Mouse (Mus musculus) hindbrain, embryonic 10.5 days (tissue): Measurements from ENCODE around the gene Erbin. TPM values are rescaled to one million over a fixed set of nuclear protein-coding genes. Genes with fewer than 3 reads are reported as not detected.

Experiments used
- DNase-seq: peaks from one replicate; pipeline ENCODE4 v3.0.0-alpha.2; 2017; ENCODE audit warnings: low spot score
- H3K27ac ChIP-seq: fragments of 300-500 bp; sonication (generic); 2 replicates; pipeline ENCODE4 v1.5.1; 2016; ENCODE audit warnings: mild to moderate bottlenecking, moderate library complexity
- H3K27me3 ChIP-seq: fragments of 300-500 bp; sonication (generic); 2 replicates; pipeline ENCODE4 v1.6.1; 2016; ENCODE audit warnings: mild to moderate bottlenecking; ENCODE audit not compliant: poor library complexity, insufficient read depth, severe bottlenecking
- H3K36me3 ChIP-seq: fragments of 300-500 bp; sonication (generic); 2 replicates; pipeline ENCODE4 v1.6.1; 2016; ENCODE audit warnings: mild to moderate bottlenecking, moderate library complexity
- H3K4me1 ChIP-seq: fragments of 300-500 bp; sonication (generic); replicated peaks from 2 replicates; pipeline ENCODE4 v1.6.1; 2016; ENCODE audit warnings: mild to moderate bottlenecking
- H3K4me3 ChIP-seq: fragments of 300-500 bp; sonication (generic); 2 replicates; pipeline ENCODE4 v1.5.1; 2016; ENCODE audit warnings: mild to moderate bottlenecking, moderate library complexity
- H3K9me3 ChIP-seq: fragments of 300-500 bp; sonication (generic); 2 replicates; pipeline ENCODE4 v1.6.1; 2016; ENCODE audit warnings: mild to moderate bottlenecking, moderate library complexity
- WGBS: fragments of 180-500 bp; shearing (Covaris S2); methylation state at CpG from one replicate; pipeline ENCODE4 v1.1.7; 2016; 5-methylcytosine and 5-hydroxymethylcytosine counted together
- polyA plus RNA-seq: library from polyadenylated mRNA; unstranded; fragments of >200 nt; fragmentation: Nextera tagmentation; extraction: Ambion mirVana; gene quantifications from 2 replicates; pipeline ENCODE4 v1.2.1, GENCODE M21; 2016

The Erbin gene
- polyA plus RNA-seq, 1 experiment from 2014 or later, result 10.3 TPM

- no peak overlapping the region for H3K4me3 ChIP-seq
- H3K36me3 ChIP-seq, result peaks cover 96% of the 10 kb centered on the region
- no peaks in the 10 kb centered on the region for H3K4me1 ChIP-seq
- H3K27ac ChIP-seq, result no peak overlapping the region
- no peak for DNase-seq
- H3K27me3 ChIP-seq, result no peaks in the 10 kb centered on the region
- 94% methylated on average over 5 of the region's 5 CpGs for WGBS
- no peaks in the 10 kb centered on the region for H3K9me3 ChIP-seq
Measured at GRCm38 (mm10) chr13:103841287-103842201, 78.8 kb downstream of the Erbin start.

GRCm38 (mm10) chr13:103838619-103839018 lies 81.7 kb downstream of the Erbin start:
- no peaks in the 10 kb centered on the region for H3K27me3 ChIP-seq
- H3K4me3 ChIP-seq, result no peak overlapping the region
- H3K9me3 ChIP-seq, result no peaks in the 10 kb centered on the region
- H3K36me3 ChIP-seq, result peaks cover 89% of the 10 kb centered on the region
- 82% methylated on average over 2 of the region's 2 CpGs for WGBS
- DNase-seq, result no peak
- no peak overlapping the region for H3K27ac ChIP-seq
- H3K4me1 ChIP-seq, result no peaks in the 10 kb centered on the region

GRCm38 (mm10) chr13:103829623-103830135 lies 90.6 kb downstream of the Erbin start:
- H3K27me3 ChIP-seq, result no peaks in the 10 kb centered on the region
- H3K4me1 ChIP-seq, result no peaks in the 10 kb centered on the region
- H3K4me3 ChIP-seq, result no peak overlapping the region
- whole genome bisulfite sequencing, result 92% methylated on average over 2 of the region's 2 CpGs
- DNase-seq, result no peak
- H3K9me3 ChIP-seq, result no peaks in the 10 kb centered on the region
- H3K27ac ChIP-seq, result no peak overlapping the region
- peaks cover 62% of the 10 kb centered on the region for H3K36me3 ChIP-seq

GRCm38 (mm10) chr13:103822270-103822669 lies 98.0 kb downstream of the Erbin start:
- WGBS, result 97% methylated on average over 1 of the region's 1 CpGs
- no peak overlapping the region for H3K4me3 ChIP-seq
- no peak overlapping the region for H3K27ac ChIP-seq
- H3K36me3 ChIP-seq, result peaks cover 65% of the 10 kb centered on the region
- H3K4me1 ChIP-seq, result no peaks in the 10 kb centered on the region
- H3K9me3 ChIP-seq, result no peaks in the 10 kb centered on the region
- DNase-seq, result no peak
- H3K27me3 ChIP-seq, result no peaks in the 10 kb centered on the region

GRCm38 (mm10) chr13:103819377-103819776 lies 100.9 kb downstream of the Erbin start:
- Histone ChIP-seq H3K27ac (no peak overlapping the region), H3K9me3 (no peaks in the 10 kb centered on the region), H3K4me3 (no peak overlapping the region), H3K27me3 (no peaks in the 10 kb centered on the region), H3K4me1 (no peaks in the 10 kb centered on the region), H3K36me3 (peaks cover 66% of the 10 kb centered on the region)
- WGBS, result 80% methylated on average over 5 of the region's 5 CpGs
- no peak for DNase-seq

GRCm38 (mm10) chr13:103817935-103818334 lies 102.4 kb downstream of the Erbin start:
- H3K27ac ChIP-seq, result no peak overlapping the region
- H3K27me3 ChIP-seq, result no peaks in the 10 kb centered on the region
- no peak overlapping the region for H3K4me3 ChIP-seq
- DNase-seq, result no peak
- peaks cover 64% of the 10 kb centered on the region for H3K36me3 ChIP-seq
- WGBS, result 94% methylated on average over 3 of the region's 3 CpGs
- no peaks in the 10 kb centered on the region for H3K9me3 ChIP-seq
- no peaks in the 10 kb centered on the region for H3K4me1 ChIP-seq

GRCm38 (mm10) chr13:103807464-103807863 lies 112.8 kb downstream of the Erbin start:
- Histone ChIP-seq H3K27me3 (no peaks in the 10 kb centered on the region), H3K4me3 (no peak overlapping the region), H3K4me1 (peaks cover 9% of the 10 kb centered on the region), H3K27ac (no peak overlapping the region), H3K9me3 (no peaks in the 10 kb centered on the region), H3K36me3 (no peaks in the 10 kb centered on the region; the same call in 1 of the 2 replicates)
- no peak for DNase-seq
- 88% methylated on average over 5 of the region's 5 CpGs for WGBS

GRCm38 (mm10) chr13:103806210-103806851 lies 114.0 kb downstream of the Erbin start:
- 40% methylated on average over 6 of the region's 6 CpGs for whole genome bisulfite sequencing
- no peak overlapping the region; the same call in 1 of the 2 replicates for H3K27ac ChIP-seq
- DNase-seq, result no peak
- H3K4me1 ChIP-seq, result peaks cover 9% of the 10 kb centered on the region
- no peak overlapping the region for H3K4me3 ChIP-seq
- no peaks in the 10 kb centered on the region for H3K36me3 ChIP-seq
- no peaks in the 10 kb centered on the region for H3K27me3 ChIP-seq
- H3K9me3 ChIP-seq, result no peaks in the 10 kb centered on the region

GRCm38 (mm10) chr13:103803721-103804120 lies 116.6 kb downstream of the Erbin start:
- Histone ChIP-seq H3K4me3 (no peak overlapping the region), H3K4me1 (peaks cover 9% of the 10 kb centered on the region), H3K36me3 (no peaks in the 10 kb centered on the region), H3K27ac (no peak overlapping the region), H3K27me3 (no peaks in the 10 kb centered on the region), H3K9me3 (no peaks in the 10 kb centered on the region)
- 77% methylated on average over 5 of the region's 5 CpGs for WGBS
- DNase-seq, result no peak

GRCm38 (mm10) chr13:103801021-103801420 lies 119.3 kb downstream of the Erbin start:
- Histone ChIP-seq H3K4me3 (no peak overlapping the region), H3K4me1 (peaks cover under 1% of the 10 kb centered on the region; the same call in 1 of the 2 replicates), H3K9me3 (no peaks in the 10 kb centered on the region), H3K36me3 (no peaks in the 10 kb centered on the region), H3K27ac (no peak overlapping the region), H3K27me3 (no peaks in the 10 kb centered on the region)
- 97% methylated on average over 1 of the region's 1 CpGs for WGBS
- DNase-seq, result no peak

- H3K27me3 ChIP-seq, result no peaks in the 10 kb centered on the region
- WGBS, result 51% methylated on average over 9 of the region's 9 CpGs
- DNase-seq, result peak; percentile 46
- H3K36me3 ChIP-seq, result no peaks in the 10 kb centered on the region
- no peak overlapping the region for H3K4me3 ChIP-seq
- H3K9me3 ChIP-seq, result no peaks in the 10 kb centered on the region
- H3K4me1 ChIP-seq, result peaks cover 11% of the 10 kb centered on the region
- 0 out of 2 replicates have a peak overlapping the region, but pooled peaks have one; percentile 30 for H3K27ac ChIP-seq
Measured at GRCm38 (mm10) chr13:103794688-103795543, 125.4 kb downstream of the Erbin start.

GRCm38 (mm10) chr13:103779922-103780585 lies 140.3 kb downstream of the Erbin start:
- no peaks in the 10 kb centered on the region for H3K27me3 ChIP-seq
- 36% methylated on average over 11 of the region's 11 CpGs for WGBS
- H3K4me3 ChIP-seq, result no peak overlapping the region
- H3K4me1 ChIP-seq, result 0 out of 2 replicates have a peak, but pooled peaks cover 2% of the 10 kb centered on the region
- H3K9me3 ChIP-seq, result no peaks in the 10 kb centered on the region
- no peaks in the 10 kb centered on the region for H3K36me3 ChIP-seq
- no peak overlapping the region for H3K27ac ChIP-seq
- DNase-seq, result peak; percentile 44
